Mouse (Mus musculus) midbrain, embryonic 11.5 days (tissue): ENCODE measurements around the gene Chordc1. TPM values are rescaled to one million over a fixed set of nuclear protein-coding genes. Genes with fewer than 3 reads are reported as not detected.

Experiments used
- ATAC-seq: fragments of 200-750 bp; cut with Nextera tagmentation; 2 replicates; pipeline ENCODE4 v1.8.0; 2017; ENCODE audit warnings: moderate TSS enrichment, moderate library complexity; ENCODE audit not compliant: low FRiP score
- DNase-seq: peaks from one replicate; pipeline ENCODE4 v3.0.0; 2015; ENCODE audit warnings: low spot score; ENCODE audit errors: missing footprints
- H3K27ac ChIP-seq: fragments of 300-500 bp; sonication (generic); 2 replicates; pipeline ENCODE4 v1.5.1; 2014; ENCODE audit warnings: low read depth, low read length
- H3K27me3 ChIP-seq: fragments of 300-500 bp; sonication (generic); 2 replicates; pipeline ENCODE4 v1.6.1; 2014; ENCODE audit warnings: mild to moderate bottlenecking, low read length, moderate library complexity, mixed read lengths; ENCODE audit not compliant: control insufficient read depth, insufficient read depth
- H3K36me3 ChIP-seq: fragments of 300-500 bp; sonication (generic); 2 replicates; pipeline ENCODE4 v1.6.1; 2014; ENCODE audit warnings: mild to moderate bottlenecking, low read length, moderate library complexity, mixed read lengths; ENCODE audit not compliant: control insufficient read depth, insufficient read depth
- H3K4me1 ChIP-seq: fragments of 300-500 bp; sonication (generic); 2 replicates; pipeline ENCODE4 v1.6.1; 2014; ENCODE audit warnings: low read length; ENCODE audit not compliant: control insufficient read depth, insufficient read depth
- H3K4me2 ChIP-seq: fragments of 300-500 bp; sonication (generic); 2 replicates; pipeline ENCODE4 v1.6.1; 2014; ENCODE audit warnings: mild to moderate bottlenecking, moderate library complexity
- H3K4me3 ChIP-seq: fragments of 300-500 bp; sonication (generic); 2 replicates; pipeline ENCODE4 v1.5.1; 2014; ENCODE audit warnings: low read depth, low read length
- H3K9ac ChIP-seq: fragments of 300-500 bp; sonication (generic); 2 replicates; pipeline ENCODE4 v1.6.1; 2014; ENCODE audit warnings: low read length
- H3K9me3 ChIP-seq: fragments of 300-500 bp; sonication (generic); 2 replicates; pipeline ENCODE4 v1.6.1; 2016; ENCODE audit warnings: low read length; ENCODE audit not compliant: control insufficient read depth
- WGBS: fragments of 180-500 bp; shearing (Covaris S2); extraction: QIAGEN DNeasy Blood & Tissue Kit; methylation state at CpG from one replicate; pipeline ENCODE4 v1.1.7; 2014; 5-methylcytosine and 5-hydroxymethylcytosine counted together
- polyA plus RNA-seq: library from polyadenylated mRNA; unstranded; fragments of >200 nt; fragmentation: Nextera tagmentation; extraction: Ambion mirVana; gene quantifications from 2 replicates; pipeline ENCODE4 v1.2.1, GENCODE M21; 2014

The Chordc1 gene
- polyA plus RNA-seq, 1 experiment from 2014 or later, result 131 TPM

DNA sequence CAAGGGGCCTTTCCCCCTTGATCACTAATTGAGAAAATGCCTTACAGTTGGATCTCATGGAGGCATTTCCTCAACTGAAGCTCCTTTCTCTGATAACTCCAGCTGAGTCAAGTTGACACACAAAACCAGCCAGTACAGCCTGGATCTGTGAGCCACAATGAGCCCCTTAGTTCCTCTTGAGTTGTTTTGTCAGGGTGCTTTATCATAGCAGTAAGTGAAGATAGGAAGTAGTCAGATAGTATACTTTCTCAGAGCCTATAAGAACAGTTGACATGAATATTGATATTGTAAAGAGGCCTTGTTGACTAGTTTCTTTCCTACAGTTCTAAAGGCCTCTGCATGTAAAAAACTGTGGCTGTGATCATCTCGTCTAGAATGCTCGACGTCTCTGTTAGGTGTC is 28.1 kb downstream of the Chordc1 start:
- Histone ChIP-seq H3K9me3 (no peaks in the 10 kb centered on the region), H3K4me1 (no peaks in the 10 kb centered on the region), H3K27me3 (no peaks in the 10 kb centered on the region), H3K36me3 (no peaks in the 10 kb centered on the region), H3K9ac (no peak overlapping the region), H3K4me3 (no peak overlapping the region), H3K27ac (no peak overlapping the region), H3K4me2 (no peak overlapping the region)
- DNase-seq (no peak), ATAC-seq (no peak)
- whole genome bisulfite sequencing, result 91% methylated on average over 3 of the region's 3 CpGs

Other genes with a start within 250 kb of the Chordc1 start
- 1.9 and 3.5 TPM in 2 replicates for gene Naalad2, start 110.9 kb downstream of the Chordc1 start, polyA plus RNA-seq
- not detected in 2 replicates for gene Ubtfl1, start 112.3 kb downstream of the Chordc1 start, polyA plus RNA-seq
- gene Mbd3l2, start 138.5 kb downstream of the Chordc1 start, polyA plus RNA-seq, result 0.07 TPM in 1 of 2 replicates, not detected in the other
- 16.3 and 17.9 TPM in 2 replicates for gene Zfp558, start 186.1 kb downstream of the Chordc1 start, polyA plus RNA-seq
- not detected in 2 replicates for gene Mbd3l1, start 186.2 kb downstream of the Chordc1 start, polyA plus RNA-seq